Mouse (Mus musculus) mesoderm, embryonic 11.5 days (tissue): ENCODE data around the gene Gm42742.

ENCODE experiments used
- DNase-seq: peaks from one replicate; pipeline ENCODE4 v3.0.0-alpha.2; 2012; ENCODE audit warnings: low read depth, low spot score

The Gm42742 gene

GRCm38 (mm10) chr7:127020901-127021562 lies at the start of gene Gm42742, which contains the start of gene Prrt2:
TSS of gene Gm42742 (minus strand) at chr7:127021097.
TSS of gene Prrt2 (minus strand) at chr7:127021211.
- DNase-seq, result peak; percentile 45

- DNase-seq, result no peak
These were observed 45.4 kb upstream of the Gm42742 start for GRCm38 (mm10) chr7:127066317-127066716.

GRCm38 (mm10) chr7:127065538-127065937 lies 44.6 kb upstream of the Gm42742 start:
- DNase-seq, result no peak

- no peak for DNase-seq
These were observed 34.2 kb upstream of the Gm42742 start for GRCm38 (mm10) chr7:127055026-127055585.

GRCm38 (mm10) chr7:127041851-127042672 lies 21.2 kb upstream of the Gm42742 start, which contains the start of gene Kif22:
TSS of gene Kif22 (minus strand) at chr7:127042471.
- DNase-seq, result peak; percentile 90

- DNase-seq, result no peak
These were observed 10.3 kb upstream of the Gm42742 start for GRCm38 (mm10) chr7:127031244-127031643.

- DNase-seq, result no peak
These were observed 9.3 kb upstream of the Gm42742 start for GRCm38 (mm10) chr7:127030172-127030571.

- no peak for DNase-seq
These were observed 7.0 kb upstream of the Gm42742 start for GRCm38 (mm10) chr7:127027885-127028284.

- DNase-seq, result peak; percentile 99
These were observed 6.3 kb upstream of the Gm42742 start, which contains the start of gene Maz for GRCm38 (mm10) chr7:127026984-127027726. TSS of gene Maz (minus strand) at chr7:127027037.

GRCm38 (mm10) chr7:127026616-127026983 lies 5.7 kb upstream of the Gm42742 start:
- DNase-seq, result no peak

GRCm38 (mm10) chr7:127026161-127026600 lies 5.3 kb upstream of the Gm42742 start:
- DNase-seq, result peak; percentile 76

- no peak for DNase-seq
These were observed 4.8 kb upstream of the Gm42742 start for GRCm38 (mm10) chr7:127025556-127026160.

GRCm38 (mm10) chr7:127024755-127025555 lies 4.1 kb upstream of the Gm42742 start:
- peak; percentile 78 for DNase-seq

GRCm38 (mm10) chr7:127023896-127024690 lies 3.2 kb upstream of the Gm42742 start:
- DNase-seq, result no peak

- no peak for DNase-seq
These were observed 2.4 kb upstream of the Gm42742 start for GRCm38 (mm10) chr7:127023272-127023691.

- no peak for DNase-seq
These were observed 1.8 kb upstream of the Gm42742 start for GRCm38 (mm10) chr7:127022528-127023271.

- no peak for DNase-seq
These were observed 948 bp upstream of the Gm42742 start for GRCm38 (mm10) chr7:127021563-127022527.

GRCm38 (mm10) chr7:127020491-127020890 lies 406 bp downstream of the Gm42742 start:
- DNase-seq, result no peak
